Mouse (Mus musculus): ENCODE data around the gene Vmn1r6. TPM values are rescaled to one million over a fixed set of nuclear protein-coding genes. Genes with fewer than 3 reads are reported as not detected.
"Not testable (repeated sequence)": the region's sequence is repeated elsewhere in the genome, so short reads cannot be mapped to it uniquely, and the experiment has no call there.

Vmn1r6 gene
- polyA plus RNA-seq (2015; fragmentation: Nextera tagmentation; extraction: Ambion mirVana): not detected in 2 replicates

GRCm38 (mm10) chr6:56996943-56997342 lies at the start of gene Vmn1r6:
Gene Vmn1r6 (plus strand): TSS chr6:56997243.
- Histone ChIP-seq H3K27me3 (ENCODE audit: control insufficient read depth, insufficient read depth, low read depth, low read length) (no peaks in the 10 kb centered on the region), H3K9ac (ENCODE audit: low read depth, low read length) (no peak within 1 kb of the TSS), H3K4me1 (ENCODE audit: control insufficient read depth, low read depth, low read length) (no peaks in the 10 kb centered on the region), H3K4me3 (ENCODE audit: low read depth, low read length) (no peak within 1 kb of the TSS), H3K9me3 (replicated peaks; ENCODE audit: control insufficient read depth, low read length) (no peaks in the 10 kb centered on the region), H3K36me3 (ENCODE audit: control insufficient read depth, insufficient read depth) (no peaks in the 10 kb centered on the region), H3K27ac (ENCODE audit: low read length) (no peak within 1 kb of the TSS), H3K4me2 (ENCODE audit: low read depth, low read length) (no peak within 1 kb of the TSS)
- 50% methylated on average over 2 of the region's 2 CpGs for WGBS (ENCODE audit: insufficient replicate concordance)
- ATAC-seq (ENCODE audit: low read depth): no peak

GRCm38 (mm10) chr6:56956436-56956835 lies 40.6 kb upstream of the Vmn1r6 start:
- Histone ChIP-seq H3K9ac (ENCODE audit: low read depth, low read length) (no peak overlapping the region), H3K9me3 (replicated peaks; ENCODE audit: control insufficient read depth, low read length) (no peaks in the 10 kb centered on the region), H3K27ac (ENCODE audit: low read length) (no peak overlapping the region), H3K4me3 (ENCODE audit: low read depth, low read length) (no peak overlapping the region), H3K4me2 (ENCODE audit: low read depth, low read length) (no peak overlapping the region), H3K4me1 (ENCODE audit: control insufficient read depth, low read depth, low read length) (no peaks in the 10 kb centered on the region), H3K36me3 (ENCODE audit: control insufficient read depth, insufficient read depth) (no peaks in the 10 kb centered on the region), H3K27me3 (ENCODE audit: control insufficient read depth, insufficient read depth, low read depth, low read length) (no peaks in the 10 kb centered on the region)
- WGBS (ENCODE audit: insufficient replicate concordance): 56% methylated on average over 5 of the region's 5 CpGs
- no peak for ATAC-seq (ENCODE audit: low read depth)

GRCm38 (mm10) chr6:56969973-56970372 lies 27.1 kb upstream of the Vmn1r6 start, which contains the start of gene Vmn1r5:
Gene Vmn1r5 (plus strand): TSS chr6:56970273.
- H3K4me1 ChIP-seq (ENCODE audit: control insufficient read depth, low read depth, low read length): no peaks in the 10 kb centered on the region
- ATAC-seq (ENCODE audit: low read depth): no peak
- no peaks in the 10 kb centered on the region for H3K36me3 ChIP-seq (ENCODE audit: control insufficient read depth, insufficient read depth)
- H3K27me3 ChIP-seq (ENCODE audit: control insufficient read depth, insufficient read depth, low read depth, low read length): no peaks in the 10 kb centered on the region
- no peak within 1 kb of the TSS for H3K4me3 ChIP-seq (ENCODE audit: low read depth, low read length)
- H3K4me2 ChIP-seq (ENCODE audit: low read depth, low read length): no peak within 1 kb of the TSS
- no peak within 1 kb of the TSS for H3K27ac ChIP-seq (ENCODE audit: low read length)
- no peaks in the 10 kb centered on the region for H3K9me3 ChIP-seq (replicated peaks; ENCODE audit: control insufficient read depth, low read length)
- H3K9ac ChIP-seq (ENCODE audit: low read depth, low read length): no peak within 1 kb of the TSS

GRCm38 (mm10) chr6:57025224-57025623 lies 28.2 kb downstream of the Vmn1r6 start, which contains the start of gene Vmn1r7:
Gene Vmn1r7 (minus strand): TSS chr6:57025324.
- not testable (repeated sequence) for H3K4me3 ChIP-seq (ENCODE audit: low read depth, low read length); ATAC-seq (ENCODE audit: low read depth); H3K9me3 ChIP-seq (replicated peaks; ENCODE audit: control insufficient read depth, low read length); H3K4me1 ChIP-seq (ENCODE audit: control insufficient read depth, low read depth, low read length); H3K27ac ChIP-seq (ENCODE audit: low read length); H3K27me3 ChIP-seq (ENCODE audit: control insufficient read depth, insufficient read depth, low read depth, low read length); H3K9ac ChIP-seq (ENCODE audit: low read depth, low read length); H3K36me3 ChIP-seq (ENCODE audit: control insufficient read depth, insufficient read depth); H3K4me2 ChIP-seq (ENCODE audit: low read depth, low read length)
- 60% methylated on average over 2 of the region's 2 CpGs for WGBS (ENCODE audit: insufficient replicate concordance)

GRCm38 (mm10) chr6:57031984-57032383 lies 34.9 kb downstream of the Vmn1r6 start, which contains the start of gene Vmn1r8:
Gene Vmn1r8 (plus strand): TSS chr6:57032284.
- Histone ChIP-seq H3K27me3 (ENCODE audit: control insufficient read depth, insufficient read depth, low read depth, low read length) (no peaks in the 10 kb centered on the region), H3K27ac (ENCODE audit: low read length) (no peak within 1 kb of the TSS), H3K4me1 (ENCODE audit: control insufficient read depth, low read depth, low read length) (no peaks in the 10 kb centered on the region), H3K4me2 (ENCODE audit: low read depth, low read length) (no peak within 1 kb of the TSS), H3K36me3 (ENCODE audit: control insufficient read depth, insufficient read depth) (no peaks in the 10 kb centered on the region), H3K4me3 (ENCODE audit: low read depth, low read length) (no peak within 1 kb of the TSS), H3K9ac (ENCODE audit: low read depth, low read length) (no peak within 1 kb of the TSS), H3K9me3 (replicated peaks; ENCODE audit: control insufficient read depth, low read length) (no peaks in the 10 kb centered on the region)
- no peak for ATAC-seq (ENCODE audit: low read depth)

GRCm38 (mm10) chr6:57034674-57035073 lies 37.6 kb downstream of the Vmn1r6 start:
- no peak overlapping the region for H3K4me2 ChIP-seq (ENCODE audit: low read depth, low read length)
- H3K4me3 ChIP-seq (ENCODE audit: low read depth, low read length): no peak overlapping the region
- no peak overlapping the region for H3K27ac ChIP-seq (ENCODE audit: low read length)
- no peaks in the 10 kb centered on the region for H3K9me3 ChIP-seq (replicated peaks; ENCODE audit: control insufficient read depth, low read length)
- ATAC-seq (ENCODE audit: low read depth): no peak
- no peaks in the 10 kb centered on the region for H3K4me1 ChIP-seq (ENCODE audit: control insufficient read depth, low read depth, low read length)
- H3K36me3 ChIP-seq (ENCODE audit: control insufficient read depth, insufficient read depth): no peaks in the 10 kb centered on the region
- H3K27me3 ChIP-seq (ENCODE audit: control insufficient read depth, insufficient read depth, low read depth, low read length): no peaks in the 10 kb centered on the region
- WGBS (ENCODE audit: insufficient replicate concordance): 37% methylated on average over 2 of the region's 2 CpGs
- no peak overlapping the region for H3K9ac ChIP-seq (ENCODE audit: low read depth, low read length)

Other genes starting within 250 kb of the Vmn1r6 start
- gene Kbtbd2, start 199.4 kb upstream of the Vmn1r6 start, polyA plus RNA-seq (2015; fragmentation: Nextera tagmentation; extraction: Ambion mirVana): 14.6 and 15.1 TPM in 2 replicates
- 22.1 and 23.9 TPM in 2 replicates for gene Fkbp9, start 165.2 kb upstream of the Vmn1r6 start, polyA plus RNA-seq (2015; fragmentation: Nextera tagmentation; extraction: Ambion mirVana)
- gene Nt5c3, start 73.3 kb upstream of the Vmn1r6 start, polyA plus RNA-seq (2015; fragmentation: Nextera tagmentation; extraction: Ambion mirVana): 240 and 242 TPM in 2 replicates
- 0.15 and 0.18 TPM in 2 replicates for gene Vmn1r4, start 73.2 kb upstream of the Vmn1r6 start, polyA plus RNA-seq (2015; fragmentation: Nextera tagmentation; extraction: Ambion mirVana)
- not detected in 2 replicates for gene Vmn1r5, start 27.0 kb upstream of the Vmn1r6 start, polyA plus RNA-seq (2015; fragmentation: Nextera tagmentation; extraction: Ambion mirVana)
- not detected in 2 replicates for gene Vmn1r7, start 28.1 kb downstream of the Vmn1r6 start, polyA plus RNA-seq (2015; fragmentation: Nextera tagmentation; extraction: Ambion mirVana)
- not detected in 2 replicates for gene Vmn1r8, start 35.0 kb downstream of the Vmn1r6 start, polyA plus RNA-seq (2015; fragmentation: Nextera tagmentation; extraction: Ambion mirVana)
- gene Vmn1r9, start 69.5 kb downstream of the Vmn1r6 start, polyA plus RNA-seq (2015; fragmentation: Nextera tagmentation; extraction: Ambion mirVana): not detected in 2 replicates
- not detected in 2 replicates for gene Vmn1r10, start 112.2 kb downstream of the Vmn1r6 start, polyA plus RNA-seq (2015; fragmentation: Nextera tagmentation; extraction: Ambion mirVana)
- gene Vmn1r11, start 136.2 kb downstream of the Vmn1r6 start, polyA plus RNA-seq (2015; fragmentation: Nextera tagmentation; extraction: Ambion mirVana): not detected in 2 replicates
- gene Vmn1r12, start 159.7 kb downstream of the Vmn1r6 start, polyA plus RNA-seq (2015; fragmentation: Nextera tagmentation; extraction: Ambion mirVana): not detected in 2 replicates
- gene Vmn1r13, start 206.0 kb downstream of the Vmn1r6 start, polyA plus RNA-seq (2015; fragmentation: Nextera tagmentation; extraction: Ambion mirVana): not detected in 2 replicates
- not detected in 2 replicates for gene Vmn1r14, start 234.4 kb downstream of the Vmn1r6 start, polyA plus RNA-seq (2015; fragmentation: Nextera tagmentation; extraction: Ambion mirVana)